Mouse (Mus musculus): ENCODE data around the gene Prm1. TPM values are rescaled to one million over a fixed set of nuclear protein-coding genes. Genes with fewer than 3 reads are reported as not detected.

Prm1 gene
- polyA plus RNA-seq, 1 experiment from 2014 or later, result not detected

- 90% methylated on average over 3 of the region's 3 CpGs for WGBS
- Histone ChIP-seq H3K9ac (ENCODE audit: low read length) (no peak overlapping the region), H3K27ac (ENCODE audit: low read depth, low read length) (no peak overlapping the region), H3K4me2 (ENCODE audit: low read length) (no peak overlapping the region), H3K4me3 (ENCODE audit: low read depth, low read length) (no peak overlapping the region), H3K4me1 (ENCODE audit: control insufficient read depth, insufficient read depth, low read length) (no peaks in the 10 kb centered on the region), H3K27me3 (replicated peaks; ENCODE audit: control insufficient read depth, insufficient read depth, low read length) (no peaks in the 10 kb centered on the region), H3K36me3 (ENCODE audit: control insufficient read depth, insufficient read depth, low read length) (no peaks in the 10 kb centered on the region), H3K9me3 (replicated peaks; ENCODE audit: control insufficient read depth, low read length) (no peaks in the 10 kb centered on the region)
- DNase-seq (ENCODE audit: low spot score), result no peak
- ATAC-seq, result no peak
These were observed 50.9 kb downstream of the Prm1 start for GRCm38 (mm10) chr16:10754521-10755296.

GRCm38 (mm10) chr16:10749824-10750223 is 55.8 kb downstream of the Prm1 start:
- Histone ChIP-seq H3K4me2 (ENCODE audit: low read length) (no peak overlapping the region), H3K4me3 (ENCODE audit: low read depth, low read length) (no peak overlapping the region), H3K27me3 (replicated peaks; ENCODE audit: control insufficient read depth, insufficient read depth, low read length) (no peaks in the 10 kb centered on the region), H3K9me3 (replicated peaks; ENCODE audit: control insufficient read depth, low read length) (no peaks in the 10 kb centered on the region), H3K36me3 (ENCODE audit: control insufficient read depth, insufficient read depth, low read length) (no peaks in the 10 kb centered on the region), H3K9ac (ENCODE audit: low read length) (no peak overlapping the region), H3K4me1 (ENCODE audit: control insufficient read depth, insufficient read depth, low read length) (no peaks in the 10 kb centered on the region), H3K27ac (ENCODE audit: low read depth, low read length) (no peak overlapping the region)
- 49% methylated on average over 7 of the region's 7 CpGs for WGBS
- DNase-seq (ENCODE audit: low spot score) (peak; percentile 56), ATAC-seq (peak; percentile 72)

GRCm38 (mm10) chr16:10749226-10749625 is 56.4 kb downstream of the Prm1 start:
- DNase-seq (ENCODE audit: low spot score) (no peak), ATAC-seq (peak; percentile 12; the same call in 1 of the 2 replicates)
- Histone ChIP-seq H3K27me3 (replicated peaks; ENCODE audit: control insufficient read depth, insufficient read depth, low read length) (no peaks in the 10 kb centered on the region), H3K9me3 (replicated peaks; ENCODE audit: control insufficient read depth, low read length) (no peaks in the 10 kb centered on the region), H3K27ac (ENCODE audit: low read depth, low read length) (no peak overlapping the region), H3K4me3 (ENCODE audit: low read depth, low read length) (no peak overlapping the region), H3K4me2 (ENCODE audit: low read length) (no peak overlapping the region), H3K9ac (ENCODE audit: low read length) (no peak overlapping the region), H3K4me1 (ENCODE audit: control insufficient read depth, insufficient read depth, low read length) (no peaks in the 10 kb centered on the region), H3K36me3 (ENCODE audit: control insufficient read depth, insufficient read depth, low read length) (no peaks in the 10 kb centered on the region)
- 75% methylated on average over 7 of the region's 7 CpGs for WGBS

Other genes with a start within 250 kb of the Prm1 start
- 1.1 and 1.6 TPM in 2 replicates for gene Socs1, start 20.3 kb downstream of the Prm1 start, polyA plus RNA-seq (2014; fragmentation: Nextera tagmentation; extraction: Ambion mirVana)
- gene Tnp2, start 17.2 kb downstream of the Prm1 start, polyA plus RNA-seq (2014; fragmentation: Nextera tagmentation; extraction: Ambion mirVana), result not detected in 2 replicates
- not detected in 2 replicates for gene Prm3, start 14.9 kb downstream of the Prm1 start, polyA plus RNA-seq (2014; fragmentation: Nextera tagmentation; extraction: Ambion mirVana)
- not detected in 2 replicates for gene Prm2, start 9.7 kb downstream of the Prm1 start, polyA plus RNA-seq (2014; fragmentation: Nextera tagmentation; extraction: Ambion mirVana)
- gene Gm11172, start 7.1 kb upstream of the Prm1 start, polyA plus RNA-seq (2014; fragmentation: Nextera tagmentation; extraction: Ambion mirVana), result not detected in 2 replicates
- gene Rmi2, start 29.2 kb upstream of the Prm1 start, polyA plus RNA-seq (2014; fragmentation: Nextera tagmentation; extraction: Ambion mirVana), result 0.78 and 0.88 TPM in 2 replicates

All from forebrain, embryonic 14.5 days (tissue).